Mouse (Mus musculus) cortical plate, adult 2 months (tissue): ENCODE results near the gene Rtn4rl2.

ENCODE experiments used
- CTCF ChIP-seq: fragments of 200-500 bp; IDR thresholded peaks from 2 replicates; pipeline ENCODE4 v1.5.1; 2011; ENCODE audit warnings: mild to moderate bottlenecking, control low read depth, low read length; ENCODE audit not compliant: insufficient read depth; ENCODE audit errors: extremely low read depth
- POLR2A ChIP-seq: fragments of 200-500 bp; IDR thresholded peaks from 2 replicates; pipeline ENCODE4 v1.6.1; 2011; ENCODE audit warnings: mild to moderate bottlenecking, low read length, control low read depth; ENCODE audit not compliant: insufficient read depth; ENCODE audit errors: extremely low read depth

DNA sequence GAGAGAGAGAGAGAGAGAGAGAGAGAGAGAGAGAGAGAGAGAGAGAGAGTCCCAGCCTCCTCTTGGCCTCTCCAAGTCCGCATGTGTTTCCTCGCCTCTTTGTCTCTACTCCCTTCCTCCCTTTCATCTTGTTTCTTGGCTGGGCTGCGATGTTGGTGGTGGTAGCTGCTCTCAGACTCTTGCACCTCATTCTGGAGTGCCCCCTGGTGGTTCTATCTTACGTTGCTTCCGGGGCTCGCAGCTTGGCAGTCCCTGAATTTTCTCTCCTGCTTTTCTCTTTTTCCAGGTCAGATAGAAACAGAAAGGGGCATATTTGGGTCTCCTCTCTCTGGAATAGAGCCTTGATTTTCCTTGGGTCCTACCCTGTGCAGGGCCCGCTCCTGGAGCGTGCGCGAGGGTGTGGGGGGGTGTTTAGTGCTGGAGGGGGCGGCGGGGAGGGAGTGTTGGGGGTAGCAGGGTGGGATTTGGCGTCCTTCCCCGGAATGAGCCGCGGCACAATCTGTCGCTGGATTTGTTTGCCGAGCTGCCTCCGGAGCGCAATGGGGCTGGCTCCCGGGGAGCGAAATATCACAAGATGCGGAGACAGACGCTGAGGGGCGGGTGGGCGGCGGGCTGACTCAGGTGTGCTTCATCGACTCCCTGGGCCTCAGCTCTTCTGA, 2.3 kb upstream of the Rtn4rl2 start:
- no peak for TF ChIP-seq POLR2A
- peak; percentile 53; the same call in 1 of the 2 replicates for TF ChIP-seq CTCF
